Mouse (Mus musculus) lung, postnatal 14 days (tissue): Measurements from ENCODE around the gene Ovca2.

Experiments used
- DNase-seq: peaks from one replicate; pipeline ENCODE4 v3.0.0; 2021

Ovca2 gene

GRCm38 (mm10) chr11:75168590-75169361 lies 9.9 kb downstream of the Ovca2 start:
- peak; percentile 91 for DNase-seq

- DNase-seq: no peak
These were observed 10.7 kb downstream of the Ovca2 start for GRCm38 (mm10) chr11:75167643-75168589.

DNA sequence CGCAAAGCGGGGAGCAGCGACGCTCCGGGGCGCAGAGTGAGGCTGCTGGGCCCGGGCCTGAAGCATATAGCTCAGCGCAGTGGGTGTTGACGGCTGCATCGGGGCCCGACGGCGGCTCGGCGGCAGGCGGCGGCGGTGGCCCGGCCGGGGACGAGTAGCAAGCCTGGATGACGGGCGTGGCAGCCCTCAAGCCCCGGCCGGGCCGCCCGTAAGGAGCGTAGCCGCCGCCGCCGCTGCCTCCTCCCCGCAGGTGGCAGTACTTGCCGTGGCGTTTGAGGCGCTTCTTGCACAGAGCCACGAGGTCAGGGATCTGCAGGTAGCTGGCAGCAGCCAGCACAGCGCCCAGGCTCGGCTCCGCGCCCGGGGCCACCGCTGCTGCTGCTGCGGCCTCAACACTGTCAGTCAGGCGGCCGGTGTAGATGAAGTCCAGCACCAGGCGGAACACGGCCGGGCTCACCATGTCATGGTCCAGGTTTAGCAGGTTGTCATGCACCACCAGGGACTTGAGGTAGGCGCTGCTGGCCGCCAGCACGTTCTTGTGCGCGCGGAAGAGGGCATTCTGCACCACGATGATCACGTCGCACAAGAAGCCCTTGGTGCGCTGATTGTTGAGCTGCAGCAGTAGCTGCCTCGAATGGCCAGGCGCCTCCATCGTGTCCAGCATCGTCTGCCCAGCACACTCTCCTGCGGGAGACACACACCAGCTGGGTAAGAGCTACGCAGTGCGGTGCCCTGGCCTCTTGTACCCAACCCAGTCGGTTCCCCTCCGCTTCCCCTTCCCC lies 11.6 kb downstream of the Ovca2 start:
- peak; percentile 40 for DNase-seq

GRCm38 (mm10) chr11:75166193-75166842 lies 12.3 kb downstream of the Ovca2 start:
- no peak for DNase-seq

- peak; percentile 88 for DNase-seq
These were observed 13.0 kb downstream of the Ovca2 start for GRCm38 (mm10) chr11:75165441-75166192.

DNA sequence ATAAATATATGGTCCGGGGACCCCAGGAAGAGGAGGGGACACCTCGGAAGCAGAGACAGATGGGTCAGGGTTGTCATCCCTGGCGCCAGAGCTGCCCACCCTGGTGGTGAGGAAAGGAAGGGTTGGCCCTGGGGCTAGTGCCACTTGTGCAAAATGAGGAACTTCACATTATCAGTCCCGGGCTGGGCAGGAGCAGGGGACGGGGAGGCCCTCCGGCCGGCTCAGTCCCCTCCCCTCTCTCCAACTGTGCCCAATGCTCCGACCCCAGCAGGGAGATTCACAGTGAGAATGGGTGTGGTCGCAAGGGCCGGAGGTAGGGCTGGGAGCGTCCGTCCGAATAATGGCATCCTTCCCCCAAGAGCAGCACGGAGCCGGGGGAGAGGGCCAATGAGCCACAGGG lies 13.9 kb downstream of the Ovca2 start:
- DNase-seq: no peak

DNA sequence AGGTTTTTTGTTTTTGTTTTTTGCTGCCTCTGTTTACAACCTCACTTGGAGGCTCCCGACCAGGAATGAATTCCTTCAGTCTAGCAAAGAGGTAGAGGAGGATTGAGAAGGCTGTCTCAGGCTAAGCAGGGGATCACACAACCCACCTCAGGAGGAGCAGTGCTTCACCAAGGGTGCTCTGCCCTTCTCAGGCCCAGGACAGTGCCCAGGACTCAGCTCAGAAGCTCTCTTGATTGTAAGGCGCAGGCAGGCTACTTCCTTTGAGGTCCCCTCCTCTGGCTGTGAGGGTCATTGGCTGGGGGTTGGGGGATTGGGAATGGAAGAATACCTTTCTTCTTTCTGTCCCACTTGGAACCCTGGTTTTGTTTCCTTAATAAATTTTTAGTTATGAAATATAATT lies 14.6 kb downstream of the Ovca2 start:
- no peak for DNase-seq

- DNase-seq: no peak
These were observed 15.3 kb downstream of the Ovca2 start for GRCm38 (mm10) chr11:75163379-75163778.

GRCm38 (mm10) chr11:75162591-75163080 lies 16.0 kb downstream of the Ovca2 start:
- no peak for DNase-seq

DNA sequence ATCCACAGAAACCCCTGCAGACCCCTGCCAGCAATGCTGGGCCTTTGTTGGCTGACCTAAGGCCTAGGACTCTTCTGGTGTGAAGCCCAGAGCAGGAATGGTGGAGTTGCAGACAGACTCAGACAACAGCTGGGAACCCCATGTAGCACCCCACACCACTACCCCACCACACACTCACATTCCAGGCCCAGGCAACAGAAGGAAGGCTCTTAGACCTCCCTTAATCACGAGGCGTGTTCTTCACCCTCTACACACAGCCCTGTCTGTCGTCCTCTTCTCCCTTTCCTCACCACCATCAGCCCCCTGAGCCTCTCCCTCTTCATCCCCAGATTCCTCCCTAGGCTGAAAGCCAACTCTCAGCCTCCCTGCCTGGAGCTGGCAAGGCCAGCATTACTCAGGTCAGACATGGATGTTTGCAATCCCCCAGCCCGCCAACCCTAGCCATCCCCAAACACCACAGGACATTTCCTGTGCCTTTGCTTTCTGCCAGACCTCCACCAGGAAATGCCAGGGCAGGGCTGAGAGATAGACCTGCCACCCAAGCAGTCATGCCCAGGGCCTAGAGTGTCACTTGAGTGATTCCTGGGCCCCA lies 17.1 kb downstream of the Ovca2 start:
- no peak for DNase-seq

DNA sequence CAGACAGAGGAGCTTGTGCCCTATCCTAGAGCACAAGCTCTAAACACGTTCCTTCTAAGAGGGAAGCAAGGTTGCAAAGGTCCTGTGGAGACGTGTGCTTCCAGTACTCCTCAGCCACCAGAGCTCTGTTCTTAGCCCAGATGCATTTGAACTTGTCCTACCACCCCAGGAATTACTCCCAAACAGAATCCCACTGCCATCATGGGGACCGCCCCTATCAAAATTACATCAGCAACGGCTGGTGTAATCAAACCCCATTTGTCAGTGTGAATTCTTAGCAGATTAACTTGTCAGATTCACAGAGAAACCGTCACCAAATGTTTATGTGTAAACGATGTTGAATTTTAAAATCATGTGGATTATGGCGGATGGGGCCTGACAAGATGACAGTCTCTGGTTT lies 17.7 kb downstream of the Ovca2 start:
- no peak for DNase-seq

DNA sequence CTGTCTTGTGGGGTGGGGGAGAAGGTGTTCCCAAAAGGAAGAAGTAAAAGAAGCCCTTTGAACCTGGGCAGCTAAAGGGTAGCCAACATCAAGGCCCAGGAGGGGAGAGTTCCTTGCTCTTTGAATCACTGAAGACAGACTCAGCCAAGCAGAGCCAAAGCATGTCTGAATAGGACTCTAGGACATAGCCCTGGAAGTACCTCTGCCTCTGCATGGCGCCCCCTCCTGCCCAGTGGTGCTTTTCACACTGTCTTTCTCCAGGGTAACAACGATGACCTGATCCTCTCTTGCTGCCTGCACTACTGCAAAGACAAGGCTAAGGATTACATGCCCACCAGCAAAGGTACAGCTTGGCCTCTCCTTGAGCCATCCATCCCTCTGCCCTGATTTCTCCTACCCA lies 19.1 kb downstream of the Ovca2 start:
- DNase-seq: peak; percentile 69

DNA sequence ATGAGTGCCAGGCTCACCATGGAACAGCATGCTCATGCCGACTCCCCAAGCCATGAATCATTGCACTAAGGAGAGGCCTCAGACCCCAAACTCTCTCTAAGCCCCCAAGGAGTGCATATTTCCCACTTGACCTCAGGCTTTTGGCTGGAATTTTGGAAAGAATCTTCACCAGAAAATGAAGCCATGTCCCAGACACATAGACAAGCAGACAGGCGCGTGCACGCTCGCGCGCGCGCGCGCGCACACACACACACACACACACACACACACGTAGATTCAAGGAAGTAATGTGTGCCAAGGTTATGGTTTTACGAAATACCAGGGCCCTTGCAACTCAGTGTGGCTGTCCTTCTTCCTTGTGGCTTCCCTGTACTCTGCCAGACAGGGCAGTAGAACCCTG lies 20.2 kb downstream of the Ovca2 start:
- no peak for DNase-seq

GRCm38 (mm10) chr11:75157901-75158300 lies 20.7 kb downstream of the Ovca2 start:
- no peak for DNase-seq

DNA sequence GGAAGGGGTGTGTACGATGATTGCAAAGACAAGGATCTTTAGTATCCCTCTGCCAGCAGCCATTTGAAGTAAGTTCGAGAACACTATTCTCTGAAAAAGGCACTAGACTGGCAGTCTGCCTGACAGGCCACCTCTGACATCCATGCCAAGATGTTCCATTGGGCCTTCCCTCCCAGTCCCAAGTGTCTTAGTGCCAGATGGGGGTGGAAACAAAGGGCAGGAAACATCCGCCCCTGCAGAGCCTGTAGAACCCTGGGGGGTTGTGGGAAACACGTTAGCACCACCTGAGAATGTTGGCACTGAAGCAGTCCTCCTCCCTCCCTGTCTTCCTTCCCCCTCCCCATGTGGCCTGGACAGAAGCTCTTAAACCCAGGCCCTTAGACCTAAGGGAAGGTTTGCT lies 21.6 kb downstream of the Ovca2 start:
- DNase-seq: no peak

- DNase-seq: no peak
These were observed 22.2 kb downstream of the Ovca2 start for GRCm38 (mm10) chr11:75156416-75156815.

- DNase-seq: no peak
These were observed 22.6 kb downstream of the Ovca2 start for GRCm38 (mm10) chr11:75155985-75156384.

DNA sequence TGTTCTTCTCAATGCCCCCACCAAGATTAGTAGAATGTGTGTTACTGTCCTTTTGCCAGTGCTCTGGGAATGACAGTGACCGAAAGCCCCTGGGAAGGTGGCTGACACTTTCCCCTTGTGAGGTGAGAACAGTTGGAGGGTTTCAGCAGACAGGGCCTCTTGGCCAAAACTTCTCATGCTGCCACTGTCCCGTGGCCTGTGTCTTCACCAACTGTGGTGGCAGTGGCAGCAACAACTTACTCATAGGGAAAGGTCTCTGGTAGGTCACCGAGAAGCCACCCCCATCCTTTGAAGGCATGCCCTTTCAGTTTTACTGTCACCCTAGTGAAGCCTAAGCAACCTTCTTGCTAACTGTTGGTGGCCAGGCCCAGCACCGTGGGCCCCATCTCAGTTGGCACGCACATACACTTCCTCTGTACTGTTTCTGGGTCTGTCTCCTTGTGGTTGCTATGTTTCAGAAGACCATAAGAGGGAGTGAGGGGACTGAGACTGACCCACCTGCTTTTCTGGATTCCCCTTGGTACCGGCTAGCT lies 24.5 kb downstream of the Ovca2 start:
- no peak for DNase-seq

DNA sequence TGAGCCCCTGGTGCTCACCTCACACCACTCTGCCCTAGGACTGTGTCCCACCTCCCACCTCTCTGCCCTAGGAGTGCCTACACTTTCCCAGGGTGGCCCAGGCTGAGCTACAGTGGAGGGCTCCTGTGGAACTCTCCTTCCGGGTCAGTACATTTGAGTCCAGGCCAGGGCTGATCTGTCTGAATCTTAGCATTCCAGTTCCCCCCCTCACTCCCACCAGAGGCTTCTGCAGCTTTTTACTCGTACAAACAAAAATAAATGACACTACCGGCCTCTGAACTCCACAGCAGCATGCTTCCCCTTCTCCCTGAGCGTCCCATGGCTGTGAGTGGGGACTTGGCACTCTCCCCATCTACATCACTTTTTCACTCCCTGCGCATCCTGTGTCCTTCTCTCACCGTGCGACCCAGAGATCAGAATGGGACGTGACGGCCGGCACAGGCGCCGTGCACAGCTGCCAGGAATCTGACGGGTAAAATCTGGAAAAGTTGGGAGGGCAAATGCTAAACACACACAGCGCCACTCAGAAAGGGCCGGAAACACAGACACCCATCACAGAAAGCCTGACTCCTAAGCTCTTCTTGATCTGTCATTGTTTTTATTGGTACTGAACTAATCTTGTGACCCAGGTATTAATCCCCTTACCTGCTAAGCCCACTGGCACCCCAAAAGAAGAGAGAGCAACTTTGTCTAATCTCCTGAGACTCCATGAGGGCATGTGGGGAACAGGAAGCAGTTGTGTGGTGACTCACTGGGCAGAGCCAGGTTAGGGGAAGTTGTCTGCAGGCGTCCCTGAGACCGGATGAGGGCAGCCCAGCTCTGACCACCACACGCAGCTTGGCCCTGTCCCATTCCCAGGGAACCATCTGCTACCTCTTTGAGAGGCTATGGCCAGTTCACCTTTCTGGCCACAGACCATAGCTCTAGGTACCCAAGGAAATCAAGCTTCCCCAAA lies 25.8 kb downstream of the Ovca2 start:
- DNase-seq: no peak

GRCm38 (mm10) chr11:75150346-75150745 lies 28.3 kb downstream of the Ovca2 start:
- no peak for DNase-seq
